Mouse (Mus musculus) embryonic facial prominence, embryonic 11.5 days (tissue): ENCODE data around the gene Mier3. TPM values are rescaled to one million over a fixed set of nuclear protein-coding genes. Genes with fewer than 3 reads are reported as not detected.
"Not testable (repeated sequence)": the region's sequence is repeated elsewhere in the genome, so short reads cannot be mapped to it uniquely, and the experiment has no call there.

Experiments
- ATAC-seq: fragments of 200-750 bp; cut with Nextera tagmentation; replicated peaks from 2 replicates; pipeline ENCODE4 v1.8.0; 2017; ENCODE audit warnings: low read depth; ENCODE audit not compliant: insufficient number of reproducible peaks, low FRiP score, low TSS enrichment
- DNase-seq: peaks from one replicate; pipeline ENCODE4 v3.0.0-alpha.2; 2015; ENCODE audit warnings: low spot score
- H3K27ac ChIP-seq: fragments of 300-500 bp; sonication (generic); replicated peaks from 2 replicates; pipeline ENCODE4 v1.5.1; 2014; ENCODE audit warnings: mild to moderate bottlenecking, low read depth, low read length, control low read depth
- H3K27me3 ChIP-seq: fragments of 300-500 bp; sonication (generic); 2 replicates; pipeline ENCODE4 v1.6.1; 2014; ENCODE audit warnings: mild to moderate bottlenecking, low read length, moderate library complexity, mixed read lengths; ENCODE audit not compliant: control insufficient read depth, insufficient read depth
- H3K36me3 ChIP-seq: fragments of 300-500 bp; sonication (generic); replicated peaks from 2 replicates; pipeline ENCODE4 v1.6.1; 2014; ENCODE audit warnings: low read depth, mild to moderate bottlenecking, low read length, moderate library complexity, mixed read lengths; ENCODE audit not compliant: control insufficient read depth, insufficient read depth
- H3K4me1 ChIP-seq: fragments of 300-500 bp; sonication (generic); 2 replicates; pipeline ENCODE4 v1.6.1; 2014; ENCODE audit warnings: low read length, mixed read lengths; ENCODE audit not compliant: control insufficient read depth, insufficient read depth
- H3K4me2 ChIP-seq: fragments of 300-500 bp; sonication (generic); 2 replicates; pipeline ENCODE4 v1.6.1; 2014; ENCODE audit warnings: low read depth, mild to moderate bottlenecking, control low read depth, low read length, moderate library complexity
- H3K4me3 ChIP-seq: fragments of 300-500 bp; sonication (generic); 2 replicates; pipeline ENCODE4 v1.5.1; 2014; ENCODE audit warnings: low read depth, low read length, control low read depth
- H3K9ac ChIP-seq: fragments of 300-500 bp; sonication (generic); replicated peaks from 2 replicates; pipeline ENCODE4 v1.6.1; 2014; ENCODE audit warnings: mild to moderate bottlenecking, control low read depth, low read length
- H3K9me3 ChIP-seq: fragments of 300-500 bp; sonication (generic); replicated peaks from 2 replicates; pipeline ENCODE4 v1.6.1; 2016; ENCODE audit warnings: mild to moderate bottlenecking, low read length, inconsistent platforms, mixed read lengths; ENCODE audit not compliant: control insufficient read depth
- WGBS: fragments of 180-500 bp; shearing (Covaris S2); extraction: QIAGEN DNeasy Blood & Tissue Kit; methylation state at CpG from one replicate; pipeline ENCODE4 v1.1.7; 2014; 5-methylcytosine and 5-hydroxymethylcytosine counted together
- polyA plus RNA-seq: library from polyadenylated mRNA; unstranded; fragments of >200 nt; fragmentation: Nextera tagmentation; extraction: Ambion mirVana; gene quantifications from 2 replicates; pipeline ENCODE4 v1.2.1, GENCODE M21; 2014

The Mier3 gene
- polyA plus RNA-seq, 1 experiment from 2014 or later = 31.5 TPM

GRCm38 (mm10) chr13:111676841-111677240 lies 3.9 kb upstream of the Mier3 start:
- Histone ChIP-seq H3K27ac (no peak overlapping the region), H3K9me3 (no peaks in the 10 kb centered on the region), H3K27me3 (no peaks in the 10 kb centered on the region), H3K4me1 (no peaks in the 10 kb centered on the region), H3K4me2 (no peak overlapping the region), H3K4me3 (no peak overlapping the region), H3K9ac (no peak overlapping the region), H3K36me3 (no peaks in the 10 kb centered on the region)
- WGBS = 71% methylated on average over 3 of the region's 3 CpGs
- DNase-seq = no peak
- no peak for ATAC-seq

- Histone ChIP-seq H3K4me3 (no peak overlapping the region), H3K27ac (no peak overlapping the region), H3K4me2 (no peak overlapping the region), H3K36me3 (no peaks in the 10 kb centered on the region), H3K9me3 (no peaks in the 10 kb centered on the region), H3K9ac (no peak overlapping the region), H3K4me1 (no peaks in the 10 kb centered on the region), H3K27me3 (no peaks in the 10 kb centered on the region)
- DNase-seq (no peak), ATAC-seq (no peak)
- 42% methylated on average over 5 of the region's 5 CpGs for WGBS
These were observed 3.4 kb downstream of the Mier3 start for GRCm38 (mm10) chr13:111684056-111684625.

GRCm38 (mm10) chr13:111685751-111686462 lies 5.1 kb downstream of the Mier3 start:
- Histone ChIP-seq H3K27ac (peak overlapping the region; percentile 92), H3K4me3 (peak overlapping the region; percentile 87), H3K4me1 (no peaks in the 10 kb centered on the region), H3K27me3 (no peaks in the 10 kb centered on the region), H3K9me3 (no peaks in the 10 kb centered on the region), H3K36me3 (no peaks in the 10 kb centered on the region), H3K9ac (peak overlapping the region; percentile 99), H3K4me2 (peak overlapping the region; percentile 89)
- WGBS = under 1% methylated on average over 28 of the region's 86 CpGs
- DNase-seq = peak; percentile 92
- peak; percentile 93 for ATAC-seq

GRCm38 (mm10) chr13:111686522-111687284 lies 5.9 kb downstream of the Mier3 start:
- peak overlapping the region; percentile 92 for H3K27ac ChIP-seq
- no peaks in the 10 kb centered on the region for H3K4me1 ChIP-seq
- H3K27me3 ChIP-seq = no peaks in the 10 kb centered on the region
- 0% methylated on average over 17 of the region's 101 CpGs for WGBS
- no peaks in the 10 kb centered on the region for H3K36me3 ChIP-seq
- ATAC-seq (peak; percentile 76), DNase-seq (peak; percentile 42)
- H3K9me3 ChIP-seq = no peaks in the 10 kb centered on the region
- H3K4me3 ChIP-seq = peak overlapping the region; percentile 87
- peak overlapping the region; percentile 89 for H3K4me2 ChIP-seq
- peak overlapping the region; percentile 99 for H3K9ac ChIP-seq

GRCm38 (mm10) chr13:111687285-111687781 lies 6.6 kb downstream of the Mier3 start:
- no peaks in the 10 kb centered on the region for H3K36me3 ChIP-seq
- ATAC-seq (peak; percentile 81), DNase-seq (peak; percentile 83)
- no peaks in the 10 kb centered on the region for H3K9me3 ChIP-seq
- peak overlapping the region; percentile 92 for H3K27ac ChIP-seq
- H3K9ac ChIP-seq = peak overlapping the region; percentile 99
- H3K4me2 ChIP-seq = peak overlapping the region; percentile 89
- no peaks in the 10 kb centered on the region for H3K27me3 ChIP-seq
- peak overlapping the region; percentile 87 for H3K4me3 ChIP-seq
- WGBS = under 1% methylated on average over 35 of the region's 35 CpGs
- no peaks in the 10 kb centered on the region for H3K4me1 ChIP-seq

GRCm38 (mm10) chr13:111703396-111703795 lies 22.6 kb downstream of the Mier3 start:
- ATAC-seq = no peak
- Histone ChIP-seq H3K27me3 (no peaks in the 10 kb centered on the region), H3K9me3 (no peaks in the 10 kb centered on the region), H3K9ac (no peak overlapping the region), H3K4me1 (no peaks in the 10 kb centered on the region), H3K4me2 (no peak overlapping the region), H3K4me3 (no peak overlapping the region), H3K36me3 (peaks cover 2% of the 10 kb centered on the region; the same call in 1 of the 2 replicates), H3K27ac (no peak overlapping the region)
- 96% methylated on average over 10 of the region's 10 CpGs for WGBS
- no peak for DNase-seq

- H3K27me3 ChIP-seq, ATAC-seq, DNase-seq, H3K4me3 ChIP-seq, H3K4me1 ChIP-seq, H3K27ac ChIP-seq, H3K36me3 ChIP-seq, H3K4me2 ChIP-seq, H3K9me3 ChIP-seq, H3K9ac ChIP-seq: not testable (repeated sequence)
- 89% methylated on average over 4 of the region's 4 CpGs for WGBS
These were observed 23.2 kb downstream of the Mier3 start for GRCm38 (mm10) chr13:111703952-111704351.
